Mouse (Mus musculus): ENCODE measurements around the gene Prmt7. TPM values are rescaled to one million over a fixed set of nuclear protein-coding genes. Genes with fewer than 3 reads are reported as not detected.

Gene Prmt7
- polyA plus RNA-seq, 1 experiment from 2014 or later: 42.2 TPM

- ATAC-seq (ENCODE audit: insufficient read depth, low FRiP score, low read depth): peak; percentile 75
- WGBS: 52% methylated on average over 5 of the region's 5 CpGs
- Histone ChIP-seq H3K9ac (no peak overlapping the region), H3K36me3 (no peaks in the 10 kb centered on the region), H3K4me2 (no peak overlapping the region), H3K9me3 (no peaks in the 10 kb centered on the region), H3K27ac (no peak overlapping the region), H3K4me1 (peaks cover 10% of the 10 kb centered on the region; the same call in 1 of the 2 replicates), H3K4me3 (replicated peaks) (no peak overlapping the region), H3K27me3 (replicated peaks) (no peaks in the 10 kb centered on the region)
Measured at GRCm38 (mm10) chr8:106268710-106269346, 58.1 kb downstream of the Prmt7 start.

DNA sequence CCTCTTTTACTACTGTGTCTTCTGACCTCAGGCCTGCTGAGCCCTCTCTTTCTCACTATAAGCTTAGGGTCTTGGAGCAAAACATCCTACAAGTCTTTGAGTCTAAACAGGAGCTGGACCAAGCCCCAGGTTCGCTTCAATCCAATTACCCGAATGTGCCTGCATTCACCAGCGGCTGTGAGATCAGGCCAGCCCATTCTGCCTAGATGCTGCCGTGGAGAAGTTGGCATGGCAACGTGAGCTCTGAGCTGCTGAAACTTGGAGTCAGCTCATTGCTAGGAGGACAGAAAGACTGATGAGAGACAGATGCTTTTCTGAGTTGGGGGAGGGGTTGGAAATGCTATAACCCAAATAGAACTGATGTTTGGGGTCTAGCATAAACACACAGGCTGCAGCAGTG lies 60.1 kb downstream of the Prmt7 start:
- 31% methylated on average over 5 of the region's 5 CpGs for WGBS
- Histone ChIP-seq H3K9me3 (no peaks in the 10 kb centered on the region), H3K4me3 (replicated peaks) (no peak overlapping the region), H3K9ac (no peak overlapping the region), H3K4me1 (peaks cover 10% of the 10 kb centered on the region; the same call in 1 of the 2 replicates), H3K4me2 (no peak overlapping the region), H3K36me3 (no peaks in the 10 kb centered on the region), H3K27me3 (replicated peaks) (no peaks in the 10 kb centered on the region), H3K27ac (no peak overlapping the region)
- ATAC-seq (ENCODE audit: insufficient read depth, low FRiP score, low read depth): no peak

DNA sequence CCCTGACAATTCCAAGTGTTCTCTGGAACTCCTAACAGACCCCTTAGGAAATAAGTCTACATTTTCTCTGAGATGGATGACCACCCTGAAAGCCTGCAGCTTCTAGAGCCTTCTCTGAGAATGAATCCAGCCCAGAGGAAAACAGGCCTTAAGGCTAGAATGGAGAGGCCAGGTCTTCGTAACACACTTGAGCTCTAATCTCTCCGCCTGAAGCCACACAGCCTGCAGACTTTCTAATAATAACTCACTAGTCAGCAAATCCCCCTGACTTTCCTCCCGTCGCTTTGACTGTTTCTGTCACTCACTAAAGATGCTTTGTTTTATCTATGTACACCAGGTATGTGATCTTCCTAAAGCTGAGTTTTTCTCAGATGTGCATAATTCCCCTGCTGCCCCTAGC lies 60.6 kb downstream of the Prmt7 start:
- Histone ChIP-seq H3K9me3 (no peaks in the 10 kb centered on the region), H3K9ac (no peak overlapping the region), H3K27me3 (replicated peaks) (no peaks in the 10 kb centered on the region), H3K4me1 (peaks cover 10% of the 10 kb centered on the region; the same call in 1 of the 2 replicates), H3K27ac (no peak overlapping the region), H3K36me3 (no peaks in the 10 kb centered on the region), H3K4me2 (no peak overlapping the region), H3K4me3 (replicated peaks) (no peak overlapping the region)
- 42% methylated on average over 4 of the region's 4 CpGs for whole genome bisulfite sequencing
- ATAC-seq (ENCODE audit: insufficient read depth, low FRiP score, low read depth): no peak

DNA sequence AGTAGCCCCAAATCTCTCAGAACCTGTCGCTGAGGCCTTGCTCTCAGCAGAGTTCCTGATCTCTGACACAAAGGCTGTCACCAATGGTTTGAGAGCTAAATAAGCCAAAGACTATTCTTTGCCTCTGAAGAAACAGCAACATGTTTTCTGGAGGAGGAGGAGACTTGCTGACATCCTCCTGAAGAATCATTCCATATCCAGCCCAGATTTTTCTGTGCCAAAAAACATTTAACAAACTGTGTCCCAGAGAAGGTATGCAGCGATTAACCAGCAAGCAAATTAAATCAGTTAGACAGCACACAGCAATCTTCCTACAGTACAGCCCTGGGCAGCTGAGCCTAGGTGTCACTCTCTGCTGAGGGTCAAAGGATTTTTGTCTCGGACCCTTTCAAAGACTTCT lies 62.7 kb downstream of the Prmt7 start:
- 81% methylated on average over 3 of the region's 3 CpGs for WGBS
- H3K36me3 ChIP-seq: no peaks in the 10 kb centered on the region
- H3K27me3 ChIP-seq (replicated peaks): no peaks in the 10 kb centered on the region
- no peak for ATAC-seq (ENCODE audit: insufficient read depth, low FRiP score, low read depth)
- no peaks in the 10 kb centered on the region for H3K9me3 ChIP-seq
- no peak overlapping the region for H3K4me3 ChIP-seq (replicated peaks)
- no peak overlapping the region for H3K9ac ChIP-seq
- peaks cover 10% of the 10 kb centered on the region; the same call in 1 of the 2 replicates for H3K4me1 ChIP-seq
- H3K4me2 ChIP-seq: no peak overlapping the region
- H3K27ac ChIP-seq: no peak overlapping the region

DNA sequence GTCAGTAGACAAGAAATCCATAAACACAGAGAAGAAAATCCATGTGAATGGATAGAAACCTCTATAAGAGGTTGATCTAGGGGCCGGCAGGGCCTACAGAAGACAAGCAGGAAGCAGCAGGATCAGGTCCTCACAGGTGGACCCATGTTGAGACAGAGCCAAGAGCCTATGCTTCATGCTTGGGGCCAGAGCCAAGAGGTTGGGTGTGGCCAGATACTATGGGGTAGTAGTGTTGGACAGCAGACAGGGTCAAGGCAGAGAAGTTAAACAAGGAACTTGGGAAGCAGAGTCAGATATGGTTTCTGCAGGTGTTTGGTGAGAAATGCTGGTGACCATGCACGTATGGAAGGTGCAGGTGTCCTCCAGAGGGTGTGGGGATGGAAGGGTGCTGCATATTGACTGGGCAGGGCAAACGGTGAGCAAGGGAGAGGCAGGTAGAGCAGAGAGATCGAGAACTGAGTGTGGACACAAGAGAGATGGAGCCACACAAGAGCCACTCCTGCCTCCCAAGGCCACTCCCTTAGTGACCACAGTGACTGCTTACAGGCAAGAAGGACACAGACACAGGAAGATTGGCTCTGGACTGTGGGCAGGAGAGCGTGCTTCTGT lies 66.1 kb downstream of the Prmt7 start:
- no peaks in the 10 kb centered on the region for H3K9me3 ChIP-seq
- no peak overlapping the region for H3K27ac ChIP-seq
- no peaks in the 10 kb centered on the region for H3K27me3 ChIP-seq (replicated peaks)
- peak; percentile 36; the same call in 1 of the 2 replicates for ATAC-seq (ENCODE audit: insufficient read depth, low FRiP score, low read depth)
- H3K4me2 ChIP-seq: no peak overlapping the region
- H3K36me3 ChIP-seq: no peaks in the 10 kb centered on the region
- 78% methylated on average over 5 of the region's 5 CpGs for WGBS
- H3K9ac ChIP-seq: no peak overlapping the region
- H3K4me1 ChIP-seq: no peaks in the 10 kb centered on the region
- H3K4me3 ChIP-seq (replicated peaks): no peak overlapping the region

GRCm38 (mm10) chr8:106278367-106279042 lies 67.8 kb downstream of the Prmt7 start:
- no peak for ATAC-seq (ENCODE audit: insufficient read depth, low FRiP score, low read depth)

GRCm38 (mm10) chr8:106280154-106280553 lies 69.4 kb downstream of the Prmt7 start:
- Histone ChIP-seq H3K4me1 (no peaks in the 10 kb centered on the region), H3K4me3 (replicated peaks) (0 out of 2 replicates have a peak overlapping the region, but pooled peaks have one; percentile 2), H3K4me2 (0 out of 2 replicates have a peak overlapping the region, but pooled peaks have one; percentile 2), H3K36me3 (no peaks in the 10 kb centered on the region), H3K9me3 (no peaks in the 10 kb centered on the region), H3K27ac (peak overlapping the region; percentile 31; the same call in 1 of the 2 replicates), H3K27me3 (replicated peaks) (no peaks in the 10 kb centered on the region), H3K9ac (no peak overlapping the region)
- WGBS: 48% methylated on average over 5 of the region's 5 CpGs
- ATAC-seq (ENCODE audit: insufficient read depth, low FRiP score, low read depth): no peak

More at GRCm38 (mm10) chr8:106278367-106279042, 67.8 kb downstream of the Prmt7 start:
- H3K4me1 ChIP-seq: no peaks in the 10 kb centered on the region
- H3K9ac ChIP-seq: no peak overlapping the region
- no peak overlapping the region; the same call in 1 of the 2 replicates for H3K4me2 ChIP-seq
- no peak overlapping the region for H3K4me3 ChIP-seq (replicated peaks)
- H3K9me3 ChIP-seq: no peaks in the 10 kb centered on the region
- WGBS: 80% methylated on average over 11 of the region's 11 CpGs
- no peaks in the 10 kb centered on the region for H3K27me3 ChIP-seq (replicated peaks)
- no peak overlapping the region for H3K27ac ChIP-seq
- no peaks in the 10 kb centered on the region for H3K36me3 ChIP-seq

- no peak overlapping the region for H3K9ac ChIP-seq
- H3K9me3 ChIP-seq: no peaks in the 10 kb centered on the region
- peak overlapping the region; percentile 31; the same call in 1 of the 2 replicates for H3K27ac ChIP-seq
- 42% methylated on average over 4 of the region's 4 CpGs for WGBS
- peak overlapping the region; percentile 2; the same call in 1 of the 2 replicates for H3K4me3 ChIP-seq (replicated peaks)
- H3K27me3 ChIP-seq (replicated peaks): no peaks in the 10 kb centered on the region
- H3K4me2 ChIP-seq: 0 out of 2 replicates have a peak overlapping the region, but pooled peaks have one; percentile 13
- no peaks in the 10 kb centered on the region for H3K4me1 ChIP-seq
- no peaks in the 10 kb centered on the region for H3K36me3 ChIP-seq
- peak; percentile 52 for ATAC-seq (ENCODE audit: insufficient read depth, low FRiP score, low read depth)
Measured at GRCm38 (mm10) chr8:106280844-106281243, 70.1 kb downstream of the Prmt7 start.

DNA sequence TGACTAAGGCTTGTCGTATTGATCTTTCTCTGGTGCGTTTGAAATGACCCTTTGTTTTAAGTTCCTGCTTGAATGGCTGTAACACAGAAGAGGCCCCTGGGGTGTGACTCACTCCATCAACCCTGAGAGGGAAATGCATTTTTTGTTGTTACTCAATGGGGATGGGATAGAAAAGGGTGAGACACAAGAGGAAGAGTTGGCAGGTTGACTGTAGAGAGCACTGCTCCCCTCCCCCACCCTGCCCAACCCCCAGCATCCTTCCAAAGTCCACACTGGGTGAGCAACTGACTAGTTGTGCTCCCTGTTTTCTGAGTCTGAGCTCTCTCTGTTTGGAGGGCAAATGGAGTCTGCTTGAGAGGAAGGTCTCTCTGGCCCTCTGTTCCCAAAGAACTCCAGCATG lies 76.7 kb downstream of the Prmt7 start:
- H3K27me3 ChIP-seq (replicated peaks): no peaks in the 10 kb centered on the region
- WGBS: 20% methylated on average over 2 of the region's 2 CpGs
- no peaks in the 10 kb centered on the region for H3K4me1 ChIP-seq
- ATAC-seq (ENCODE audit: insufficient read depth, low FRiP score, low read depth): peak; percentile 61; the same call in 1 of the 2 replicates
- H3K9me3 ChIP-seq: no peaks in the 10 kb centered on the region
- peak overlapping the region; percentile 64 for H3K27ac ChIP-seq
- no peaks in the 10 kb centered on the region for H3K36me3 ChIP-seq
- no peak overlapping the region for H3K4me3 ChIP-seq (replicated peaks)
- H3K9ac ChIP-seq: no peak overlapping the region
- no peak overlapping the region for H3K4me2 ChIP-seq

DNA sequence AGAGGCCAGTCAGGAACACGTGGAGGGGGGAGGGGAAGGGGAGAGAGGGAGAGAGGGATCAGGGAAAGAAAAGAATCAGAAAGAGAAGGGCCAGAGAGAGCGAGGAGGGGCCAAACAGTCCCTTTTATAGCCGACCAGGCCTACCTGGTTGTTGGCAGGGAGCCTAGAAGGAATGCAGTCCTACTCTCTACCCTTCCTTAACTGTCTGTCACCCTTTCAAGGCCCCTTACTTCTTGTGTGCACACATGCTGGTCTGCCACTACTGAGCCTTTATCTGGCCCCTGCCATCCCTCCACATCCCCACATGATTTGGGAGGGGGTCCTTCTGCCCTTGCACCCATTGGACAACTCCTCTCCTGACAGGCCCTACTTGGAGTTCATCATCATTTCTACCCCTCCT lies 78.0 kb downstream of the Prmt7 start:
- Histone ChIP-seq H3K9me3 (no peaks in the 10 kb centered on the region), H3K4me2 (no peak overlapping the region), H3K9ac (no peak overlapping the region), H3K4me3 (replicated peaks) (no peak overlapping the region), H3K36me3 (no peaks in the 10 kb centered on the region), H3K27me3 (replicated peaks) (no peaks in the 10 kb centered on the region), H3K27ac (no peak overlapping the region), H3K4me1 (no peaks in the 10 kb centered on the region)
- WGBS: 35% methylated on average over 2 of the region's 3 CpGs
- ATAC-seq (ENCODE audit: insufficient read depth, low FRiP score, low read depth): 0 out of 2 replicates have a peak, but pooled peaks have one; percentile 20

- H3K4me3 ChIP-seq (replicated peaks): no peak overlapping the region
- no peak overlapping the region for H3K9ac ChIP-seq
- ATAC-seq (ENCODE audit: insufficient read depth, low FRiP score, low read depth): no peak
- no peaks in the 10 kb centered on the region for H3K9me3 ChIP-seq
- no peak overlapping the region for H3K4me2 ChIP-seq
- no peaks in the 10 kb centered on the region for H3K4me1 ChIP-seq
- H3K27me3 ChIP-seq (replicated peaks): no peaks in the 10 kb centered on the region
- H3K27ac ChIP-seq: no peak overlapping the region
- WGBS: 42% methylated on average over 7 of the region's 7 CpGs
- H3K36me3 ChIP-seq: no peaks in the 10 kb centered on the region
Measured at GRCm38 (mm10) chr8:106289464-106289863, 78.7 kb downstream of the Prmt7 start.

Data from stomach, embryonic 15.5 days (tissue).